Mouse (Mus musculus) lung, embryonic 16.5 days (tissue): ENCODE measurements at regions not wholly inside any gene's neighbourhood (a gene's known extent, or its start where the extent isn't known, plus 50 kb on each side); places are given as distances from the start of the nearest gene placed in this dataset.

Experiments
- ATAC-seq: fragments of 200-750 bp; cut with Nextera tagmentation; 2 replicates; pipeline ENCODE4 v1.8.0; 2017; ENCODE audit warnings: low read depth, mild to moderate bottlenecking, moderate library complexity
- H3K27ac ChIP-seq: fragments of 300-500 bp; sonication (generic); 2 replicates; pipeline ENCODE4 v1.5.1; 2014; ENCODE audit warnings: mild to moderate bottlenecking, control low read depth, low read length
- H3K27me3 ChIP-seq: fragments of 300-500 bp; sonication (generic); 2 replicates; pipeline ENCODE4 v1.6.1; 2014; ENCODE audit warnings: low read depth, low read length, mixed read lengths; ENCODE audit not compliant: control insufficient read depth, insufficient read depth
- H3K36me3 ChIP-seq: fragments of 300-500 bp; sonication (generic); 2 replicates; pipeline ENCODE4 v1.6.1; 2014; ENCODE audit warnings: low read length; ENCODE audit not compliant: control insufficient read depth, insufficient read depth
- H3K4me1 ChIP-seq: fragments of 300-500 bp; sonication (generic); replicated peaks from 2 replicates; pipeline ENCODE4 v1.6.1; 2014; ENCODE audit warnings: low read length, mixed read lengths; ENCODE audit not compliant: control insufficient read depth, insufficient read depth
- H3K4me2 ChIP-seq: fragments of 300-500 bp; sonication (generic); 2 replicates; pipeline ENCODE4 v1.6.1; 2014; ENCODE audit warnings: low read depth, low read length, control low read depth
- H3K4me3 ChIP-seq: fragments of 300-500 bp; sonication (generic); 2 replicates; pipeline ENCODE4 v1.5.1; 2014; ENCODE audit warnings: mild to moderate bottlenecking, low read length, control low read depth
- H3K9ac ChIP-seq: fragments of 300-500 bp; sonication (generic); 2 replicates; pipeline ENCODE4 v1.6.1; 2014; ENCODE audit warnings: low read length, control low read depth
- H3K9me3 ChIP-seq: fragments of 300-500 bp; sonication (generic); 2 replicates; pipeline ENCODE4 v1.6.1; 2016; ENCODE audit warnings: low read length; ENCODE audit not compliant: control insufficient read depth
- WGBS: fragments of 180-500 bp; shearing (Covaris S2); extraction: QIAGEN DNeasy Blood & Tissue Kit; methylation state at CpG from one replicate; pipeline ENCODE4 v1.1.7; 2014; 5-methylcytosine and 5-hydroxymethylcytosine counted together

DNA sequence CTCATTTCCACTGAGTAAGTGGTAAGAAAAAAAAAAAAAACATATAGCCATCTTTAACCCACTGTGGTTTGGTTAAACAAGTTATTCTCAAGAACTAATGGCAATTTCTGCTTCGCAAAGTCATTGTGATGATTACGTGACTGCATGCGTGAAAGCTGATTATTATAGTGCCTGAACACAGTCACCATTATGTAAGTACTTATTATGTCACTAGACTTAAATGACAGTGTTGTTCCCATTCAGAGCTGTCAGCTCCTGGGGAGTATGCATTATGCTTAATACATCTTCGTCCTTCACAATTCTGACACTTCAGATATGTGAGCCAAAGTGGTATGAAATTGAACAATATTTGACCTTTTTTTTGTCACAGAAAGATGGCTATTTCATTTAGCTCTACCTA is 71.3 kb upstream of the Kcnd3 start:
- H3K36me3 ChIP-seq = no peaks in the 10 kb centered on the region

DNA sequence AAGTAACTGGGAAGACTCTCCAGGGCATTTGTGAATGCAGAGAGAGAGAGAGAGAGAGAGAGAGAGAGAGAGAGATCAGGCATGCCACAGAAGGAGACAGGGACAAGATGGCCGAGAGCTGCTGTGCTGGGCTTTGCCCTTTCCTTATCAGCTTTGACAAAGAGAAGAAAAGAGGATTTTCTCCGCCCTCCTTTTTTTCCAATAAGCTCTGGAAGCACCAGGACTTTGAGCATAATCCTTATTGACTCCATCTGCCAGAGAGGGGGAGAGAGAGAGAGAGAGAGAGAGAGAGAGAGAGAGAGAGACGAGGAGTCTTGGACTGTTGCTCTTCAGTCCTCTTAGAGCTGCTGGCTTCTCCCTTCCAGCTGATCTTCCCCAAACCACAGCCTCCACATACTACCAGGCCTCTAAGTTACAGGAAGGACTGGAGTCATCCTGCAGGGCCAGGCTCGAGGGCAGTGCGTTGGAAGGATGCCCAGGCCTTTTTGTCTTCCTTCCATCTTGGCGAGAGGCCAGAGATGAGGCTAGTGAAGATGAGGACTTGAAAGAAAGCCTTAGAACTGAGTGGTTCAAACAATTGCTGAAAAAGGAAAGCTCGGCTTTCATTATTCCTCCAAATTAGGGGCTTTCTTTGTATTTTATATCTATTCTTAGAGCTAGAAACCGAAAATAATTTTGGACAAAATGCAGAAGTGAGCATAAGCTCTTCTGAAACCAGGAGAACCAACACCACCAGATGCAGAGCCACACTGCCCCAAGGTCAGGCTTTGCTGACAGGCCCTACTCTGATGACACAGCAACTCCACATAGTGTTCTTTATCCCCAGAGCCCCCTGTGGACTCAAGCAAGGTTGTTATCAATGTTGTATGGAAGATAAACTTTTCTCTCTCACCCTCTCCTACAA is 59.3 kb upstream of the Kcnd3 start:
- H3K27ac ChIP-seq = peak overlapping the region; percentile 42; the same call in 1 of the 2 replicates
- peaks cover 3% of the 10 kb centered on the region for H3K4me1 ChIP-seq
- ATAC-seq = peak; percentile 91
- no peak overlapping the region for H3K4me3 ChIP-seq
- H3K36me3 ChIP-seq = no peaks in the 10 kb centered on the region
- no peak overlapping the region for H3K4me2 ChIP-seq
- H3K9me3 ChIP-seq = no peaks in the 10 kb centered on the region
- H3K27me3 ChIP-seq = no peaks in the 10 kb centered on the region
- no peak overlapping the region for H3K9ac ChIP-seq
- WGBS = 25% methylated on average over 8 of the region's 8 CpGs

More for the DNA sequence above, 71.3 kb upstream of the Kcnd3 start:
- Histone ChIP-seq H3K27ac (no peak overlapping the region), H3K9me3 (no peaks in the 10 kb centered on the region), H3K27me3 (no peaks in the 10 kb centered on the region), H3K4me3 (no peak overlapping the region), H3K4me2 (no peak overlapping the region), H3K4me1 (no peaks in the 10 kb centered on the region), H3K9ac (no peak overlapping the region)
- no peak for ATAC-seq
- WGBS = 88% methylated on average over 4 of the region's 4 CpGs
